Mouse (Mus musculus): ENCODE measurements around the gene Zfp775.
"Not testable (repeated sequence)": the region's sequence is repeated elsewhere in the genome, so short reads cannot be mapped to it uniquely, and the experiment has no call there.

Gene Zfp775

DNA sequence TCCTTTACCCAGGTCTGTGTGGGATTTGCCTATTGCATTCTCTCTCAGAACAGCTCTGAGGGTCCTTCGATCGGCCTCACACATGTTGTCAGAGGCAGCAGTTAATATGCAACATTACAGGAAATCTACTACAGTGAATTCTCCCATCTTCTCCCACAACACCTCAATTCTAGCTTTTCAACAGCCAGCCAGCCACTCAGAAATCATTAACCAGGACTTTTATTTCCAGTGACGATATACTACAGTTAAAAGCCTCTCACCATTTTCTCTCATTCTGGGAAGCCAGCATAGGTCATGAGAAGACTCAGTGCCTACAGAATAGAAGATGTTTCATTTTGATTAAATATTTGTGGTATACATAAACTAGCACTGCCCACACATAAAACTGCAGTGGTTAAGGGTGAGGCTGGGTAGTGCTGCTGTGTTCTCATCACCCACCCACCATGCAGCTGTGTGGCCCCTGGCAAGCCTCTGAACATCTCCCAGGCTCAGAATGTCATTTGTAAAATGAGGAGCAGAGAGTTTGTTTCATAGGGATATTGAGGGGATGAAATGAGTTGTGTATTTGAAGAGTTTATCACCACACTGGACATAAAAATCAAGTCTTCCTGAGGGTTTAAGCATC lies 10.5 kb upstream of the Zfp775 start:
- DNase-seq = no peak

- DNase-seq = no peak
Observed at GRCm38 (mm10) chr6:48591871-48592270, 10.0 kb upstream of the Zfp775 start.

- DNase-seq = peak; percentile 97
Observed at GRCm38 (mm10) chr6:48593158-48594042, 8.5 kb upstream of the Zfp775 start, which contains the start of the genes Repin1 and Gm44965. Repin1 (plus strand) TSS chr6:48593883. Gm44965 (plus strand) TSS chr6:48593941.

DNA sequence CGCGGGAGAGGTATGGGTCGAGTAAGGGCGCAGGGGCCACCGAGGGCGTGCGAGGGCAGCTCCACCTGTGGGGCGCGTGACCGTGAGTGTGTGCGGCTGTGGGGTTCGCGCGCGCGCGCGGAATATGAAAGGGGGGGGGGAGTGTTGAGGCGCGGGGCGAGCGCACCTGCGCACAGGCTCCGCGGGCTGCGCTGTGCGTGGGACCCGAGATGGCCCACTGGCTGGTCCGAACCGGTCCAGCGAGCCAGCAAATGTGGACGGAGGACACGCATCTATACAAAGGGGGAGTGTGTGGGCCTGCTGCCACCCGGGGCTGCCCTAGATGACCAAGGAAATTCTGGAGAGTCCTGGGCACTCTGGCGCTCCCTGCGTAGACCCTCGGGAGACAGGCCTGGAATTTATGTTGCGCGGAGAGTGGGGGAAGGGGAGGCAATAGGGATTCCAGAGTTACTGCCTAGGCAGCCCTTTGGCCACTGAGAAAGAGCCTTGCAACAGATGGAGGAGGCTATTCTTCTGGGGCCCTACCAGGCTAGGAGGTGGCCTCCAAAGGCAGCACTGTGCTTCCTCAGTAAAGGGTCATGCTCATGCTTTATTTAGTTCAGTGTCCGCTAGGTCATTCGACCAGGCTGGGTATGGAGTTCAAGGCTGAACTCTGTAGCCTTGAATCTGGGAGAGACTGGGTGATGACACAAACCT lies 7.7 kb upstream of the Zfp775 start:
- peak; percentile 77 for DNase-seq

DNA sequence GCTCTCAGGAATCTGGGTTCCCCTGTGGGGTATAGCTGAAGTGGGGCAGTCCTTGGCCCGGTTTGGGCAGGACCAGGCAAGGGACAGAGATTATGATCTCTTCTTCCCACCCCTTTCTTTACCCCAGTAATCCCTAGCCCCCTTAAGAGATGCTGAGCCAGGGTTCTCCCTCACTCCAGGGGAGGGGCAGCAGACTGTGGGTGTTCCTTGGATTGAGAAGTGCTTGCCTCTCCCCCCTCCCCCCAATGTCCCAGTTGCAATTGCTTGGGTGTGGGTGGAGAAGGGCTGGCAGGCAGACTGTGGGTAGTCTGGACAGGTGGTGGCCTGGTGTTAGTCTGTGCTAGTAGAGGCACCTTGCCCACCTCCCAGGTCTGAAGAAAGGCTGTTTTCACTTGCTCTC lies 6.6 kb upstream of the Zfp775 start:
- DNase-seq = no peak

DNA sequence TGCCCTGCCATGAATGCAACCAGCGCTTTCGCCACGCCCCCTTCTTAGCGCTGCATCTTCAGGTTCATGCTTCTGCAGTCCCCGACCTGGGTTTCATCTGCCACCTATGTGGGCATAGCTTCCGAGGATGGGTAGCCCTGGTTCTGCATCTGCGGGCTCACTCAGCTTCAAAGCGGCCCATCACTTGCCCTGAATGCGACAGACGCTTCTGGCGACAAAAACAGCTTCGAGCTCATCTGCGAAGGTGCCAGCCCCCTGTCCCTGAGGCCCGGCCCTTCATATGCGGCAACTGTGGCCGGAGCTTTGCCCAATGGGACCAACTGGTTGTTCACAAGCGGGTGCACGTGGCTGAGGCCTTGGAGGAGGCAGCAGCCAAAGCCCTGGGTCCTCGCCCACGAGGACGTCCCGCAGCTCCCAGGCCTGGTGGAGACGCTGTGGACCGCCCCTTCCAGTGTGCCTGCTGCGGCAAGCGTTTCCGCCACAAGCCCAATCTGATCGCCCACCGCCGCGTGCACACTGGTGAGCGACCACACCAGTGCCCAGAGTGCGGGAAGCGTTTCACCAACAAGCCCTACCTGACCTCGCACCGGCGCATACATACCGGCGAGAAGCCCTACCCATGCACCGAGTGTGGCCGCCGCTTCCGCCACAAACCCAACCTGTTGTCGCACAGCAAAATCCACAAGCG lies 5.2 kb upstream of the Zfp775 start:
- no peak for DNase-seq

- no peak for DNase-seq
Observed at GRCm38 (mm10) chr6:48597233-48597625, 4.6 kb upstream of the Zfp775 start.

GRCm38 (mm10) chr6:48600594-48600993 lies 1.3 kb upstream of the Zfp775 start:
- DNase-seq = no peak

DNA sequence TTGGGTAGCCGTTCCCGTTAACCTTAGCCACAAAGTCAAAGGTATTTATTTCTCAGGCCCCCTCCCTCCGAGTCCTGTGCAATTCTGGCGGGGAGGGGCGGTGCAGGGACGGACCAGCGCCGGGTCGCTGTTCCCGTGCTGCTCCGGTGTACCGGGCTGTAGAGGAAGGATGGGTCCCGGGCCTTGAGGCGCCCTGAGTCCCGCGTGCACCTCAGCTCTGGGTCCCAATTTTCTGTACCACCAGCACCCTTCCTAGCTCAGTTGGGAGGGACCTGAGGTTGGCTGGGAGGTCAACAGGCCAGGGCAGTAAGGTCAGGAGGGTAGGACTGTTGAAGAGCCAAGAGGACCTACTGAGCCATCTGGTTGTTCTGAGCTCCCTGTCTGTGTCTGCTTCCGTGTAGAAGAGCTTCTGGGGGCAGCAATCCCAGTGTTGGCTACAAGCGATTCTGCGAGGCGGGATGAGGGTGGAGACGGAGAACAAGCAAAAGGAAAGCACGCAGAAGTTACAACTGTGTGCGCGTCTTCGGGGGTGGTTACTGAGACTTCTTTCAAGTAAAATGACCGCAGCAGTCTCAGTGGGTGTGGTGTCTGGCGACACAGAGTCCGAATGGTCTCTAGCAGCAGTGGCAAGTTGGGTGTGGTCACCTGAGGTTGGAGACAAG lies 348 bp downstream of the Zfp775 start:
- DNase-seq = no peak

DNA sequence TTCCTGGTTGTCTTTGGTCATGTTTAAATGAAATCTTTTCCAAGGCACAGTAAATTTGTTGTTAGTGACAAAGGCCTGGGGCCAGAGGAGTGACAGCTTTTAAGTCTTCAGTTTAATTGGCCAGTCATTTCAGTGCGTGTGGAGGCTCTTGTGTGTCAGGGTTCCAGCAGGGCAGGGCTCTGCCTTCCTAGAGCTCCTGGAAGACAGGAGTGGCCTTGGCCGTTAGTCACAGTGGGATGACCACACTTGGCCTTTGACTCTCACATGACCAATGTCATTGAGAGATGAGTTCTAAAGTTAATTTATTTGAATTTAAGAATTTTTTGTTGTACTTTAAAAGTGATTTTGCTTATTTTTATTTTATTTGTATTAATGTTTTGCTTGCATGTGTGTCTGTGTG lies 6.3 kb downstream of the Zfp775 start:
- DNase-seq = no peak

GRCm38 (mm10) chr6:48609512-48609911 lies 7.6 kb downstream of the Zfp775 start:
- no peak for DNase-seq

- no peak for DNase-seq
Observed at GRCm38 (mm10) chr6:48610657-48611056, 8.8 kb downstream of the Zfp775 start.

GRCm38 (mm10) chr6:48613464-48613863 lies 11.6 kb downstream of the Zfp775 start:
- no peak for DNase-seq

DNA sequence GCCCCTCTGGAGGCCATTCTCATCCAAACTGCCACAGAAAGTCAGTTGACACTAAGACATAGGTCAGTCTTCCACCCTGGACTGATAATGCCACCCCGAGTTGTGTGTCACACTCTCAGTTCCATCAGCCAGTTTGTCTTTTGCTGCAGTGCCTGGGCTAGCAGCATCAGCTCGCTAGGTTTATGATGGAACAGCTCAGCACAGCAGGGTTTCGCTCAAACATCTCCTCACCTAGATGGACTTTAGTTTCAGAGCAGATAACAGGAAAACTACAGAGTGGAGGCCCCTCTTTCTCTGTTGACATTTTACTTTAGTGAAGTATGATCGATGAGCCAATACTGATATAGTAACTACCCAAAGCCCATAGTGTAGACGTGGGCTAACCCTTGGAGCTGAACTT lies 12.9 kb downstream of the Zfp775 start:
- DNase-seq = no peak

- no peak for DNase-seq
Observed at GRCm38 (mm10) chr6:48620031-48620430, 18.2 kb downstream of the Zfp775 start.

DNA sequence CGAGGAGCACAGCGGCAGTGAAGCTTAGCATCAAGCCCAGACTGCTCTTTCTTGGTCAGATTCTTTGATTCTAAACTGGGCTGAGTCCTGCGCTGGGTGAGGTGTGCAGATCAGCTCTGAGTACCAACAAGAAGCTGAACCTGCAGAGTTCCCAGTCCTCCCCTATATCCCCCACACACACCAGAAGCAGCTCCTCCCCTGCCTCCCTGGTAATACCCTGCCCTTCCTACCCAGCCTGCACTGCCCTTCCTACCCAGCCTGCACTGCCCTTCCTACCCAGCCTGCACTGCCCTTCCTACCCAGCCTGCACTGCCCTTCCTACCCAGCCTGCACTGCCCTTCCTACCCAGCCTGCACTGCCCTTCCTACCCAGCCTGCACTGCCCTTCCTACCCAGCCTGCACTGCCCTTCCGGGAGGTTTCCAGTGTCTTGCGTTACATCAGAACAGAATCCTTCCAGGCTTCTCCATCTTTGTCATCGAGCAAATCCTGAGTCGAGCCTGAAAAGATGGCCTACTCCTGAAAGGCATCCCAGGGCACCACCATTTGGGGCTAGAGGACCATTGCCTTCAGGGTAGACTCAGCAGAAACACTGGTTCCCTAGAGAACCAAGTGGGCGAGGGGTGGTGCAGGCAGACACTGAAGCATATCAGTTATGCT lies 20.5 kb downstream of the Zfp775 start:
- DNase-seq = not testable (repeated sequence)

- DNase-seq = no peak
Observed at GRCm38 (mm10) chr6:48623460-48623859, 21.6 kb downstream of the Zfp775 start.

- DNase-seq = no peak
Observed at GRCm38 (mm10) chr6:48626464-48626863, 24.6 kb downstream of the Zfp775 start, which contains the start of gene AI854703. AI854703 (plus strand) TSS chr6:48626764.

GRCm38 (mm10) chr6:48626984-48627383 lies 25.1 kb downstream of the Zfp775 start:
- DNase-seq = peak; percentile 85

DNA sequence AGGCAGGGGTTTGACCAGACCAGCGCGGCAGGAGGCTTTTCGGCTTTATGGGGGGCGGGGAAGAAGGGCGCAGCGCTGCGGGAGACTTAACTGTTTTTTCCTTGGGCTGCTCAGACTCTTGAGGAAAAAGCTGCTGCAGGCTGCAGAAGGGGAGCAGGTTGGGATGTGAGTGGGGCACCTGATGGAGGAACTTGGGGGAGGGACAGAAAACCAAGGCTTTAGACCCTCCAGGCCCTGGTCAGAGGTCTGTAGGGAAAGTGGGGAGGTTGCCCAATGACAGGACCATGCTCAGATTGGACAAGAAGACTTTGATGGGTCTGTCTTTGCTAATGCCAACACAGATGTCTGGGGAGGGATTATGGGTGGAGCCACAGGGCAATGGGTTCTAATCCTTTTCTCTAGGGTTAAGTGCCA lies 25.7 kb downstream of the Zfp775 start:
- no peak for DNase-seq

DNA sequence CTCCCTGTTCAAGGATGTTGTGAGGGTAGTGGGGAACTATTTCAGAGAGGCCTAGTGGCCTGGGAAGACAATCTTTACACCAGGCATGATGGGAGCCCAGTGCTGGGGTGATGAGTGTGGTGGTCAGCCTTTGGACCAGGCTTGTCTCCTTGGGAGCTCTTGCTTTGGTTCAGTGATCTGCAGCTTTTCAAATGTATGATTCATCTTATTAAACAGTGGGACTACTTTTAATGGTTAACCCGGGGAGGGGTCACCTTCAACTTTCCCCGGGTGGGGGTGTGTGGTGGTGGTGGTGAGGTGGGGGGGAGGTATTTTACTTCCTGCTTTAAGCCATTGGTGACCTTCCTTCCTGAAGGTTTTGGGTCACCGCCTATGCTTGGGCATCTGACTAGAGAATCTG lies 26.5 kb downstream of the Zfp775 start:
- DNase-seq = no peak
